Mouse (Mus musculus): Measurements from ENCODE around the gene Xaf1.

Gene Xaf1

DNA sequence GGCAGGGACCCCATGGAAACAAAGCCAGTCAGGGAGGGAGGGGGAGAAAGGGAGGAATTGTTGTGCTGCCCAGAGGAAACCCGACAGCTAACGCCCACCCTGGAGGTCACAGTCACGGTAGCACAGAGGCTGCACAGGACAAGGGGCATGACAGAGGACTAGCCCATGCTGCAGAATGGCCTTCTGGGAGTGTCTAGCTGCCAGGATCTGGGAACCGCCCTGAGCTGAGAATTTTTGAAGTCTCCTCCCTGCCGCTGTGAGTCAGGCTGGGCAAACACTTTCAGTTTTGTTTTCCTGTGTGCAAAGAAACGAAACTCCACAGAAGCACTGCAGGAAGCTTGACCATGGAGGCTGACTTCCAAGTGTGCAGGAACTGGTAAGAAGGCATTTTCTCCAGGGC, at the start of gene Xaf1:
Gene Xaf1 (plus strand): TSS at position 296 of the 400 bp plus-strand sequence.
- DNase-seq = peak; percentile 72

DNA sequence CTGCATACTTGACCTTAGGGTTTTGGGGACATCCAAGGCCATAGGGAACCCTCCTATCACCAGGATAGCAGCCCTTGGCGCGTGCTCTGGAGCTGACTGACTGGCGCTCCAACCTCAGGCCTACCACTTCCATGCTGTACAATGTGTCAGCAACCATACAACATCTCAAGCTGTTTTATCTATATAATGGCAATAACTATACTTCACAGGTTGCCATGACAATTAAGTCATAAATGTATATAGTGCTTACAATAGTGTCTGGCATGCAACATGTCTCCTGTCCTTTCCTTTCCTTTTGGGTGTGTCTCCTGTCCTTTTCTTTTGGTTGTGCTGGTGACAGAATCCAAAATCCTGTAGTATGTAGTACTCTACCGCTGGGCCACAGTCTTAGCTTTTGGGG, 45.8 kb upstream of the Xaf1 start:
- DNase-seq = no peak

DNA sequence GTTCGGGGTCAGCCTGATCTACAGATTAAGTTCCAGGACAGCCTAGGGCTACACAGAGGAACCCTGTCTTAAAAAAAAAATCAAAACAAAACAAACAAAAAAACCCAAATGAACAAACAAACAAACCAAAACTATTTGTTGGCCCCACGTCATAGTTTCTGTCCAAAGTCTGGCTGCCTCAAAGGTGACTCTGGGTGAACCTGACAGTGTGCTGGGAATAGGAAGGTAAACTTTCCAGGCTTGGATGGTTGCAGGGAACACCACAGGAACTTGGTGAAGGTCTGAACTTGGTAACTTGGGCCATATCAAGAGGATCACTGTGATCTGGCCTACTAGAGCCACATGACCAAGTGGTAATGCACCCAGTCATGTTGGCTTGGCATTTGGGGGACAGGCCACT, 45.0 kb upstream of the Xaf1 start:
- DNase-seq = no peak

DNA sequence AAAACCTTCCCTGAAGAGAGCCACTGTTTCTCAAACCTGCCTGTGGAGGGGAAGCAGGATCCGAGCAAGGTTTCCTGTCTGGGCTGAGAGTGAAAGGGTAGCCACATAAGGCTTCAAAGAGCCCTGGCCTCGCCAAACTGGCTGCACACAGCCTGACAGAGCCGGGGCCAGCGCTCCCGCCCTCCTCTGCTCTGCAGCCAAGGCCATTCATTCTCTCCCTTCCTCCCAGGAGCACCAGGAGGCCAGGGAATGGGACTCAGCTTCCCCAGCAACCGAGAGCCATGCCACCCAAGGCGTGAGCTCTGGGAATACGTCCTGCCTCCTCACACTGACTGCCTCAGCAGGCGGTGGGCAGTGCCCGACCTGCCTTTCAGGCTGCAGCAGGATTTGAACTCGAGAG, 35.9 kb upstream of the Xaf1 start:
- no peak for DNase-seq

DNA sequence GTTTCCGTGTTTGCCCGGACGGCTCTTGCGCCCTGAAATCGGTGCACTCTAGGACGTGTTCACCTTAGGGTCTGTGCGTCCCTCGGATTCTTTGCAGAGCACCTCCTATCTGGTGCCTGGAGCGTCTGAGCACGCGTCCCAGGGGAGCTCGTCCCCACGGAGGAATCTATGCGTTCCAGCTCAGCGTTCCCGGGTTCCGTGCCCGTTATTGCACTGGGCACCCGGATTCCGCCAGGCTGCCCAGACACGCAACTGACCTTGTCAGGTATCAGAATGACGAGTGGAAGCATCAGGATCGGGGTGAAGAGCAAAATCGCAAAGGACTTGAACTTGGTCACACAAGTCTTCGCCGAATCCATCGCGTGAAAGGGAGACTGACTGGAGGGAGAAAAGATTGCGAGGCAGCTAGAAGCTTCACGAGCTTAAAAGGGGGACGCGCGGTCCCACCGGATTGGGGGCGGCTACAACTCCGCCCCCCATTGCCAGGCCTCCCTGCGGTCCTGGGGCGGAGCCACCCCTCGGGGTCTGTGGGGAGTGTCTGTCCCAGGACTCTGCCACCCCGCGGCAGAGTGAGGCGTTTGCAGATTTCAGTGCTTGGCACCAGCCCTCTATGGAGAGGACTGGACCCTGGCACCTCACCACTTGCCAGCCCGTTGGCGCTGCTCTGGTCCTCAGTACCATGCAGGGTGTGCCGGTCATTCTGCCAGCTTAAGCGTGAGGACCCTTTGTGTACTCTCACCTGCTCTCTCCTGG, 35.0 kb upstream of the Xaf1 start:
- DNase-seq = peak; percentile 69

DNA sequence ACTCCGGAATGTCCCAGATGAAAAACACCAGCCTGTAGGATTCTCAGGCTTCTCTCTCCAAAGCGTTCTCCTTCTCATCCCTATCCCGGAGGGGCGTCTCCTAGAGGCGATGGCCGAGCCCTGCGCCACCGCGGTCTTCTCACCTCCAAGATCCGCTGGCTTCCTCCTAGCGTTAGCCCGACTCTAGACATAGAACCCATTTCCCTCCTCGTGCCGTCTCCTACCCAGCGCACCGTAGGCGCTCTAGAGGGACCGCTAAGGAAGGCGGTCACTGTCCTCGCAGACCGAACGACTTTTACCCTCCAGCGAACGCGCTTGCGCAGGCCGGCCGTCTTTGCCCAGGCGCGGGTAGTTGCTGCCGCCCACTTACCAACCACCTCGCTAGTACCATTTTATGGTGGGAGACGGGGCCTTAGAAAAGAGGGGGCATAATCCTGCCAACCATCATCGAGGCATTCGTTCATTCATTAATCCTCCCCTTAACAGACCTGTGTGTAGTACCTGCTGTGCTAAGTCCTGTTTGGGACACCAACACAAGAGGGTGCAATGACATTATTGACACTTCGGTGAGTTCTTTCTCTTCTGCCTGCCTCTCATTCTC, 34.4 kb upstream of the Xaf1 start, which contains the start of gene Slc13a5:
Gene Slc13a5 (minus strand): TSS at position 263 of the 601 bp plus-strand sequence.
- peak; percentile 35 for DNase-seq

DNA sequence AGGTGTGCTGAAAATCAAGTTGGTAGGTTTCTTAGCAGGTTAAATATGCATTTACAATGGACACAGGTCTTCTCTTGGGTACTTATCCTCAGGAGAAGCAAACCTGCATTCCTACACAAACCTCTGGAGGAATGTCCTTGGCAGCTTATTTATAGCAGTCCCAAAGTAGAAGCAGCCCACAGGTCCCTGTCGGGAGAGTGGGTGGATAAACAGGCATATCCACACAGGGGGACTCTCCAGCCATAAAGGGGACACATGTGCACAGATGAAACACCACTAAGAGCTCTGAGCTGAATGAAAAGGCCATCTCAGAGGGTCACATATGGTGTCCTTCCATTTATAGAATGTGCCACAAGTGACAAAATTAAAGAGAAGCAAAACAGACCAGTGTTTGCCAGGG, 29.7 kb upstream of the Xaf1 start:
- DNase-seq = no peak

DNA sequence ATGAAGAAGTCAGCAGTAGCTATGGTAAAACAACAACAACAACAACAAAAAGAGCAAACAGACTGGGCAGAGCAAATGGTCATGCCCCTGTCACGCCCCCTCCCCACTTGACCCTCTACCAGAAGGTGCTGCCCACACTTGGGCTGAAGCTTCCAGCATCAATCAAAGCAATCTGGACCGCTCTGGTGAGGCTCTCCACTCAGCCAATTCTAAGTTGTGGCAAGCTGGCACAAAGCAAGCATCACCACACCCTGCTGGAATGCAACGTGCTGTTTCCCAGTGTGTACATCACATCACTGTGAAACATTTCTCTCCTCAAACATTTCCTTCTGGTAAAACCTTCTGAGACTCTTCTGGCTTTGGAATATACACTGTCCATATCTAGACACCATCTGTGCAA, 28.1 kb upstream of the Xaf1 start:
- no peak for DNase-seq

DNA sequence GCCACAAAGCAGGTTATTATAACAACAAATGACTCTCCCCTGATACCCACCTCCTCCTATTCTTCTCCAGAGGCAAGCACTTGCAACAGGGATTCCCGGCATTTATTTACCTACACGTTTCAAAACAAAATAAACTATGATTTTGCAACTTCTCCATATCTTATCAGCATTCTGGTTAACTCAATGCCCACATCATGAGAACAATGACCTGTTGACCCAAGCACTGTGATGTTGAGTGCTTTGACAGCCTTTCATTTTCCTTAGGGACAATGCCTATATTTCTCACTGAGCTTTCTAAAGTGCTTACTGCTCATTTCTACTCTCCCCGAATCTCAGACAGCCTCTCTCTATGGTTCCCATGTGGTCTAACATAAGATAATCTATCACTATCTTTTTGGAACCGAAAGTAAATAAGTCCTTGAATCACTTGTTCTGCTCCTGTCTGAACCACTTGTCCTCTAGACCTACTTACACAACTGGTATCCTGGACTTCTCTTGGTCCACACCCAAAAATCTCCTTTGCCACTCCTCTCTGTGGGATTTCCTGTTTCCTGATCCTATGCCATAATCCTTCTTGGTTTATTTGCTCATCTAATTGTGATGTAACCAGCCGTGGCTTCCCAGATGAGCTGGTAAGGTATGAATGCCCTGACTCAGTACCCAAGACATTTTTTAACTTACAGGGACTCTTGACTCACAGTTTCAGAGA, 20.1 kb upstream of the Xaf1 start:
- no peak for DNase-seq

DNA sequence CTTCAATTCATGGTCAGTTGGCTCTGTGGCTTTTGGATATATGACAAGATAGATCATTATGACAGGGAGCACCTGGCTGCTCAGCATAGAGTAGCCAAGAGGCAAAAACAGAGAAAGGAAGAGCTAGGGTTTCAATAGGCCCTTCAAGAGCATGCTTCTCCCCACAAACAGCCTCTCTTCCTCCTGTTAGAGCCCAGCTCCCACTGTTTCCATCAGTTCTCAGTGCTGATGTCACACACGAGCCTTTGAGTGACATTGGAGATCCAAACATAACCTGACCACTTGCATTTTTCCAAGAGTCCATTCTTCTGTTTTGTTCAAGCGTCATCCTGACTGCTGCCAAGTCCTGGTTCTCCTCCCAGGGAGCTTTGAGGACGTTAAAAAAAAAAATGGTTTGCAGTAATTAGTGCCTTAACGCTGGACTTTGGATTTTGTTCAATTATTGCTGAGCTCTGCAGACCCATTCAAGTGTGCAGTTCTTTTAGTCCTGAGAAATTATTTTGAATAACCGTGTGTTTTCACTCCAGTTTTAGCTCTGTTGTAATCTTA, 19.5 kb upstream of the Xaf1 start:
- peak; percentile 84 for DNase-seq

DNA sequence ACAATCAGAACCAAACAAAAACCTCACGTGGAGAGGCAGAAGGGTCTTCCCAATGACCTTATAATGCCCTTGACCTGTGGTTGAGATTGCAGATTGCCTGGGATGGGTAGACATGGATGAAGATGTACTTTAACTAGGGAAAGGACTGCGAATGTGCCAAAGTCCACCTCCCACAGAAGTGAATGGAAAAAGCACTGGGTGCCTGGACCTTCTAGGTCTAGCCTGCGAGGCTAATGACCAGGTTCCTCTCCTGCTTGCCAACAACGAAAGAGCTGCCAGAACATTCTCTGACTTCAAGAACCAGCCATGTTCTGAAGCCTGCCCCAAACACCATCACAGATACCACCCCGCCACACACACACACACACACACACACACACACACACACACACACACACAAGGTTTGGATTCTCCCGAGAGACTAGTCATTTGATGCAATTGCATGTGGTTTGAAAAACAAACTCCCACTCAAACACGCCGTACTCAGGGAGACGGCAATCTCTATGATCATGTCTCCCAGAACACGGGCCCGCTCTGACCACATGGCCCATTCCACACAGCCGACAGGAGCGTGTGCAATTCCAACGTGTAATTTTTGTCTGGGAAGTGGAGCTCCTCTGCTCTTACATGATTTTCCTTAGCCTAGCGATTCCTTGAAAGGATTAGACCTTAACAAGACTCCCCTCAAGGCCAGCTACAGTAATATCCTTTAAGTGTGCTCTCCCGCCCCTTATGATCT, 17.8 kb upstream of the Xaf1 start:
- peak; percentile 74 for DNase-seq

DNA sequence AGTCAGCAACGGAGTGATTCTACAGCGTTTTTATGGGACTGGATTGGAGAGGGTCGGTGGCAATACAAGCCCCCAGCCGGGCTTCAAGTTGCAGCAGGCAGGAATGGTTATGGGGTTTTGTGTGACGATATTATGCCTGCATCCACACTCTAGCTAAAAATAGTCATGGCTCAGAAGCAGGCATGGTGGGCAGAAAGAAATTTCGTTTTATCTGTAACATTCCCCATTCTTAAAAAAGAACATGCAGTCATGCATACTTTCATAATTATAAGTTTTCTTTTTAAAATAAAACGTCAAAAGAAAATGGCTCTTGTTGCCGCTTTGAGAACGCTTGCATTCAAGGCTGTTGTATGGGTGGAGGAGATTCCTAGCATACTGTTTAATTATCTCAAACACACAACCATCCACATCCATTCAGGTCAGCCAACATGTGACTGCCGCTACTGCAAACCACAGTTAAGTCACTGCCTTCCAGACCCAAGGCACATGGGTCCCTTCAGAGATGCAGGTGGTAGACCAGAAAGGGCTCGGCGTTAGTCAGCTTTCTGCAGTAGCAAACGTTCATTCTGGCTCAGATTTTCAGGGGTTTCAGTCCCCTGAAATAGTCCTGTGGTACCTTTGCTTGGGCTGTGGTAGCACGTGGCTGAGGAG, 16.8 kb upstream of the Xaf1 start:
- no peak for DNase-seq

DNA sequence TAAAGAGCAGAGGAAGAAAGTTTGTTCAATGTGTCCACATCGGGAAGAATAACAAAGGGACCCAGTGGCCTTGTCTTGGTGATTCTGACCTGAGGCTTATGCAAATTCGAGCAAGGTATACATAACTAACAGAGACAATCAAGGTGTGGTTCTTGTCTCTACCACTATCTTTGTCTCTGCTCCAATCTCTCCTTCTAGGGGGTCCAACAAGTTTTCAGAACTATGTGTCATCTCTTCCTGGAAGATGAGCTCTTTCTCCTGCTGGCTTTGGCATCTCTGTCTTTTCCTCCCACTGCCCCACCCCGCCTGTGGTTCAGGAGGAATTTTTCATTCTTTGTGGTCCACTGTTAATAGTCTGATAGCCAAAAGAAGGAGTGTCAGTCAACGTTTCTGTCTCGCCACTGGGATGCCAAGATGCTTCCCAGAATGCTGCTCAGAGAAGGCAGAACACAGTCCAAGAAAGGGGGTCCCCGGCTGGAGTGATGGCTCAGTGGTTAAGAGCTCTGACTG, 15.4 kb upstream of the Xaf1 start:
- DNase-seq = no peak

DNA sequence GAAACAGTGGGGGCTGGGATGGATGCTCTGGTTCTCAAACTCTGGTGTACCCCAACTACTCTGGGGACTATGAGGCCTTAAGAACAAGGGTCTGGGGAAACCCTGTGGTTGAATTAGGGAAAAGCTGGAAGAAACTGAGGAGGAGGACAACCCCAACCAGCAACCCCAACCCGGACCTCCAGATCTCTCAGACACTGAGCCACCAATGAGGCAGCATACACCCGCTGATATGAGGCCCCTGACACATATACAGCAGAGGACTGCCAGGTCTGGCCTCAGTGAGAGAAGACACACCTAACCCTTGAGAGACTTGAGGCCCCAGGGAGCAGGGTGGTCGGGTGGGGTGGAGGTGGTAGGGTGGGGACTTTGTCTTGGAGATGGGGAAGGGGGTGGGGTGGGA, 14.8 kb upstream of the Xaf1 start:
- DNase-seq = no peak

DNA sequence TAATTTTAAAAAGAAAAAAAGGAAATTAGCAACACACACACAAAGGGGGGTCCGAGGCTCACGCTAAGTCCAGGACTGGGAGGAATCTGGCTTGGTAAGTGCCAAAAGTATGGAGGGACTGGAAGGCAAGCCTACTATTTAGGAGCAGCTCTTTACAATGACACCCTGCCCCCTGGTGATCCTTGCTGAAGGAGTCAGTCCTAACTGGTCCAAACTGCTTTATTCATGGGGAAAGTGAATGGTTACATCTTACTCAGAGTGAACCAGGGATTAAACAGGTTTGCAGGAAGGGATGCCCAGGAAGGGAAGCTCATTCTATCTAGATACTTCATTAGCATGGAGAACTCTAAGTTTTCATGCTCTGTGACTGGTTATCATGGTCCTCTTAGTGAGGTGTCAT, 14.3 kb upstream of the Xaf1 start:
- no peak for DNase-seq

DNA sequence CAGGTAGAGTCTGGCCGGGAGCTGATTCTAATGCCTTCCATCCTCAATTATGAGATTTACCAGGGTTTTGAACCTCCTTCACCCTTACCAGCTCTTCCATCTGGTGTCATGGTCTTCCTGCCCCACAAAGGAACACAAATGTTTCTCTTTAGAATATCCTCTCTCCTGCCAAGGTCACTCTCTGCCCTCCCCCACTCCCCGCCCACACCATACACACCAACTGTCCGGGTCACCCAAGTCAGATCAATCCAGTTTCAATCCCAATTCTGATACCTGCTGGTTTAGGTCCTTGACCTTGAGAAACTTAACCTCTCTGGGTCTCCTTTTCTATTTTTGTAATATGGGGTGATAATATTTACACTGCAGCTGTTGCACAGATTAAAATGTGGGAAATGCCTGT, 13.9 kb upstream of the Xaf1 start:
- no peak for DNase-seq

DNA sequence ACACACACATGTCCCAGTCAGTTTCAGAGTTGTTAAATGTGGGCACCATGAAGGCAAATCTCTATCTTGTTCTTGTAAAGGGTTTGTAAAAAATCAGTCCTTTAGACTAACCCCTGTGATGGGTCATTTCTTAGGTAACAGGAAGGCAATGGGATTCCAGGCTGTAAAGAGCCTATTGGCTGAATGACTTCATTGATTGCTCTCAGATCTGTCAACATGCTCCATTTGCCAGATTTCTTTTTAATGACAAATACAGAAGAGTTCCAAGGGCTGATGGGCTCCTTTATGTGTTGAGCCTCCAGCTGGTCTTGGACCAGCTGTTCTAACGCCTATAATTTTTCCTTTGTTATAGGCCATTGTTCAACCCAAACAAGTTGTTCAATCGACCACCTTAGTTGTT, 8.3 kb upstream of the Xaf1 start:
- DNase-seq = no peak

DNA sequence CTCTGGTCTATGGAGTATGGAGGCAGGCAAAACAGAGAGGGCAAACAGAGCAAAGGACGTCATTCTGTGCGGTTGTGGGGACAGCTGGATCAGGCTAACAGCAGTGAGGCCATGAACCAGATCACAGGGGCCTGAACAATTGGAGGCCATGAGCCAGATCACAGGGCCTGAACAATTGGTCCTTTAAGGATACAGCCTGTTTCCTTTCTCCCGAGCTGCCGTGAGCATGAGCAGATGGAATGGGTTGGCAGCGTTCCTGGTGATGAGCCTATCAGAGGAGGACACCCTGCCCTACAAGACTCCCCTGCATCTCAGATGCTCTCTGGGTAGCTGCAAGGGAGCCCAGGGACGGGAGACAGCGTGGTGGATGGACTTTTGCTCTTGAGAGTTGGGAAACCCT, 801 bp downstream of the Xaf1 start:
- peak; percentile 48 for DNase-seq

DNA sequence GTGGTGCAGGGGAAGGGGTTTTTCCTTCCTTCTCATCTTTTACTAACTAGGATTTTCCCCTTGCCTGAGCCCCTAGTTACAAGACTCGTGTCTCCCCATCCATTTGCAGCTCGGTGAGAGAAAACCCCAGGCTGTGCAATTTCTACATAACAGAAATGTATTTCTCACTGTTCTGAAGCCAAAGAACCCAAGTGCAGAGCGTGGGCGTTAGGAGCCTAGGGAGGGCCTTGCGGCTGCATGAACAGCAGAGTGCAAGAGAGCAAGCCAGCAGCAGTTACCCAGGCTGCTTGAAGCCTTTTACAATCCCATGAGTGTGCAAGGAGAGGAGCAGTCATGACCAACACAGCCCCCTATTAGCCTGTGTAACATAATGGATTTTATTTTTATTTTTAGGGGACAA, 6.0 kb downstream of the Xaf1 start:
- DNase-seq = no peak

DNA sequence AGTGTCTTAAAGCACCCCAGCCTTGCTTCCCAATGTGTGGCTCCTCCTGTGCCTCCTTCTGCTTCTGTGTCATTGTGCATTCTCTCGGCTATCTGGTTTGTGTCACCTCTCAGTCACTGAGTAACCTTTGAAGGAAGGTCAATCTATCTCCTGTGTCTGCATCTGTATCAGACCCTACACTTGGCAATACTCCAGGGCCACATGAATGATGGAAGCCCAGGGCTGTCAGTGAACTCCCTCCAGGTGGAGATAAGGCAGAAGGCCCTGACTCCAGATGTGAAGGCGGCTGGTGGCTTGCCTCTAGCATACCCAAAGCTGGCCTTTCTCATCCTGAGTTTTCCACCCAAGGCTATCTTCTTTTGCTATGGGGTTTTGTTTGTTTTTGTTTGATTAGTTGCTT, 7.6 kb downstream of the Xaf1 start:
- DNase-seq = no peak

DNA sequence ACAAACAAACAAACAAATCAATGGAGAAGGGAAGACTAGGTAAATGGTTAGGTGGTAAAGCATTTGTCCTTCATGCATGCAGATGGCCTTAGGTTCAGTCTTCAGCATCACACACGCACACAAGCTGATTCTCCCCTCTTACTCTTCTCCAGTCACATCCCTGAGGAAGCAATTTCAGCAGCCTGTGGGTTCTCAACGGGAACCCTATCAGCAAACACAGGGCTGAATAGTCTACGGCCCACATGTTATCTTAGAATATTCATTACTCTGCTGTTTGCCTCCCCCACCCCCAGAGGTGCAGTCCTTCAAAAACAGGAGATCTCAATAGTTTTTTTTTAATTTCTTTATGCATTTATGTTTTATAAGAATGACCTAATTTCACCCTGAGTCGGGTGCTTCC, 9.1 kb downstream of the Xaf1 start:
- no peak for DNase-seq

DNA sequence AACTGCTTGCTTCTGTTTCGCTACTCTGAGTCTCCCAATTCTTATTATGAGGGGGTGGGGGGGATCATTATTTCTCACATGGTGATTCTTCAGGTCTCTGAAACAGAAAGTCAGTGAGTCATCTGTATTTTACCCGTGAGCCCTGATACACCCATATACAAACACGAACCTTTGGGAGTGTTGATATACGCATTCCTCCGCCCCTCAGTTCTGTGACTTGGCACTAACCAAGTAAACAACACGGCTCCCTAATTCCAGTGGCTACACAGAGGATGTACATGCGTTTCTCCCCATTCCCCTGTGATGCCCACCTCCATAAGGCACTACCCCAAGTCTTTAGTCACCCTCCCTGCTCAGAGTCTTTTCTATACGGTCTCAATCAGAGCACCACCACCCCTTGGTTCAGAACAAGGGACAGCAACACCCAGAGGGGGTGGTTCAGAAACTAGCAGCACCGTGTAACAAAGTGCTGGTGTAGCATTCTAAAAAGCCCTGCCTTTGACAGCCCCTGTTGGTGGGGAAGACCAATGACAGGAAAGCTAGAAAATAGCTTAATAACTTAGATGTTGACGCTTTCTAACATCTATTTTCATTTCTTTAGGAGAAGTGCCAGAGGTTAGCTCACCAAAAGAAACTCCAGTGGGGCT, 10.0 kb downstream of the Xaf1 start:
- no peak for DNase-seq

Measured in kidney, adult 9 months (tissue).